Mouse (Mus musculus) retina, embryonic 14.5 days (tissue): ENCODE results near the gene S100a2.

Experiments used
- DNase-seq: peaks from one replicate; pipeline ENCODE4 v3.0.0-alpha.2; 2015; ENCODE audit warnings: low spot score

S100a2 gene

GRCm38 (mm10) chr3:90589947-90590346, at the start of gene S100a2:
S100a2 (plus strand) TSS chr3:90590247.
- DNase-seq: no peak

GRCm38 (mm10) chr3:90540904-90541303, 49.1 kb upstream of the S100a2 start:
- DNase-seq: peak; percentile 37

GRCm38 (mm10) chr3:90549676-90550420, 40.2 kb upstream of the S100a2 start:
- DNase-seq: no peak

GRCm38 (mm10) chr3:90550421-90550790, 39.6 kb upstream of the S100a2 start:
- DNase-seq: no peak

- no peak for DNase-seq
Observed at GRCm38 (mm10) chr3:90552231-90552630, 37.8 kb upstream of the S100a2 start.

GRCm38 (mm10) chr3:90555954-90556353, 34.1 kb upstream of the S100a2 start:
- DNase-seq: no peak

GRCm38 (mm10) chr3:90560008-90560628, 29.9 kb upstream of the S100a2 start, which contains the start of gene S100a3:
S100a3 (plus strand) TSS chr3:90560578.
- DNase-seq: no peak

GRCm38 (mm10) chr3:90574691-90575090, 15.4 kb upstream of the S100a2 start:
- no peak for DNase-seq

GRCm38 (mm10) chr3:90575320-90575719, 14.7 kb upstream of the S100a2 start:
- DNase-seq: no peak

GRCm38 (mm10) chr3:90576351-90577001, 13.6 kb upstream of the S100a2 start:
- DNase-seq: no peak

GRCm38 (mm10) chr3:90579433-90579832, 10.6 kb upstream of the S100a2 start:
- DNase-seq: no peak

- no peak for DNase-seq
Observed at GRCm38 (mm10) chr3:90581141-90581540, 8.9 kb upstream of the S100a2 start.

GRCm38 (mm10) chr3:90582156-90582555, 7.9 kb upstream of the S100a2 start:
- DNase-seq: peak; percentile 20

GRCm38 (mm10) chr3:90582556-90582955, 7.5 kb upstream of the S100a2 start:
- DNase-seq: no peak

GRCm38 (mm10) chr3:90583893-90584292, 6.2 kb upstream of the S100a2 start:
- DNase-seq: no peak

GRCm38 (mm10) chr3:90585595-90585994, 4.5 kb upstream of the S100a2 start:
- DNase-seq: peak; percentile 86

- DNase-seq: no peak
Observed at GRCm38 (mm10) chr3:90586016-90586643, 3.9 kb upstream of the S100a2 start.

GRCm38 (mm10) chr3:90586906-90587305, 3.1 kb upstream of the S100a2 start:
- DNase-seq: no peak

- no peak for DNase-seq
Observed at GRCm38 (mm10) chr3:90587361-90588101, 2.5 kb upstream of the S100a2 start.

- DNase-seq: no peak
Observed at GRCm38 (mm10) chr3:90589390-90589789, 657 bp upstream of the S100a2 start.

- no peak for DNase-seq
Observed at GRCm38 (mm10) chr3:90594466-90594865, 4.4 kb downstream of the S100a2 start.

- DNase-seq: no peak
Observed at GRCm38 (mm10) chr3:90595556-90595955, 5.5 kb downstream of the S100a2 start.
